Mouse (Mus musculus): ENCODE data around the gene Ebp.

The Ebp gene

GRCm38 (mm10) chrX:8192126-8192639, 1.1 kb downstream of the Ebp start:
- DNase-seq (ENCODE audit: low spot score in 2 of 2), result peak in 1 of 2 experiments; percentile 18

GRCm38 (mm10) chrX:8182871-8183540, 10.3 kb downstream of the Ebp start:
- DNase-seq (ENCODE audit: low spot score in 2 of 2), result no peak

- no peak for DNase-seq (ENCODE audit: low spot score in 2 of 2)
Measured at GRCm38 (mm10) chrX:8179646-8180045, 13.7 kb downstream of the Ebp start.

DNA sequence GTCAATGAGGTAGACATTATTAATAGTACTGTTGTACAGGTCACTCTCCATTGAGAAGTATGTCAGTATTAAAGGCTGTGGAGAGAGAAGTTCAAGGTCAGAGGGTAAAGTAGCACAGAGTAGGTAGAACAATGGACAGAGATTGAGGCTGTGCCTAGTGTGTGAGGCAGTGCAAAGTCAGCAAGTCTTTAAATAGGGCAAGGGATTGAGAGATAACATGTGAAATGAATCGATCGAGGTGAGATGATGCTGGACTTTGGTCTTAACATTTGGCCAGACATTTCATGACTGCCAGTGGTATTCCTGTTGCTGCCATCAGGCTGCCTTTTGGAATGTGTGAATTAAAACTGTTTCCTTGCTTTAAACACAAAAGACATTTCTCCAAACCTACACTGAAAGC, 14.4 kb downstream of the Ebp start:
- no peak for DNase-seq (ENCODE audit: low spot score in 2 of 2)

- DNase-seq (ENCODE audit: low spot score in 2 of 2), result peak; percentile 80
Measured at GRCm38 (mm10) chrX:8175504-8176385, 17.6 kb downstream of the Ebp start, which contains the start of gene Tbc1d25. Gene Tbc1d25 (minus strand): TSS chrX:8176181.

- no peak for DNase-seq (ENCODE audit: low spot score in 2 of 2)
Measured at GRCm38 (mm10) chrX:8175169-8175503, 18.2 kb downstream of the Ebp start.

- DNase-seq (ENCODE audit: low spot score in 2 of 2), result no peak
Measured at GRCm38 (mm10) chrX:8167716-8168647, 25.3 kb downstream of the Ebp start.

- DNase-seq (ENCODE audit: low spot score in 2 of 2), result no peak
Measured at GRCm38 (mm10) chrX:8164471-8164870, 28.8 kb downstream of the Ebp start.

GRCm38 (mm10) chrX:8163076-8163475, 30.2 kb downstream of the Ebp start:
- no peak for DNase-seq (ENCODE audit: low spot score in 2 of 2)

DNA sequence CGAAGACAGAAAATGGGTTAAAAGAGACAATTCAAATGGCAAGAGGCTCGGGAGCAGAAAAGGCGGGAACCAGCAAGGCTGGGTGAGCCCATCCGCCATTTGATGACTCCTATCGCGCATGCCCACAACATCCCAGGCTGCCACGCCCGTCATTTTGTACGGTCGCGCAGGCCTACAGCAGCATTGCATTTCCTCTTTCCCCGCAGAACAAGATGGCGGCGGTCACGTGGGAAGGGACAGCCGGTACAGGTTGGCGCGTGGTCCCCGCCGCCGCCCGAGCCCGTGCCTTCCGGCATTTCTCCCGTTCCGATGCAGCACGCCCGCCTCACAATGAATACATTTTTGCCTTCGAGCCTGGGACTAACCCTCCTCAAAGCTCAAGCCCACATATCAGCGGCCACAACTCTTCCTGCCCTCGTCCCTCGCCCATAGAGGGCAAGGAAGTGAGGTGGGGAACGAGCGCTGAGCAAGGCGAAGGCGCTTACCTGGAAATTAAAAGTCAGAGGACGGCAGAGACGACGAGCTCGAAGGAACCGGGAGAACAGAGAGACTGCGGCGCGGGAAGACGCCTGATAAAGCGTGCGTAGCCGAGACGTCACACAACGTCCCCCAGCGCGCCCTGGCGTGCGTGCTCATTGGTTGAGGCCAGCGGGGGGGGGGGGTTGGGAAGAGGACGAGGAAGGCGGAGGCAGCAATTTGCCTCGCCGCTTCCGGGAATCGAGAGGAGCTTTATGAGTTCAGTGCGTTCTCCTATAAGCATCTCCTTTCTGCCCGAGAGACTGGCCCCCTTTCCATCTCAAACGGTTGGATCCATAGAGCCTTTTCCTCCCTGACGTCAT, 47.9 kb downstream of the Ebp start, which contains the start of gene Rbm3:
Gene Rbm3 (minus strand): TSS at position 728 of the 839 bp plus-strand sequence.
- DNase-seq (ENCODE audit: low spot score in 2 of 2), result peak; percentile 76 to 87

DNA sequence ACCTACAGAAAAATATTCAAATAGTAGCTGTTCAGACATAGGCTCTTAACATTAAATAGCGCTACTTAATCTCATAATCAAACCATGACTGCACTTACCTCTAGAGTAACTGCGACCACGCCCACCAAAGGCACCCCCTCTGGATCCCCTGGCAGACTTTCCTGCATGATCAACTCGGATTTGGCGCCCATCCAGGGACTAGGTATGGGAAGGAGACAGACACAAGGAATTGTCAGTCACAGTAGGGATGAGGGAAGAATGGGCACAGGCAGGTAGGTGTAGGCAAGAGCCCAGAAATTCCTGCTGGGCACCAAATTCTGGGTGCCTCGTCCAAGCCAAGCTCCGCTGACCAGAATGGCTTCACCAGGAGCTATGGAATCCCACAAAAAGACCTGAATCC, 49.6 kb downstream of the Ebp start:
- DNase-seq (ENCODE audit: low spot score in 2 of 2), result no peak

GRCm38 (mm10) chrX:8142948-8143347, 50.4 kb downstream of the Ebp start:
- DNase-seq (ENCODE audit: low spot score in 2 of 2), result no peak

DNA sequence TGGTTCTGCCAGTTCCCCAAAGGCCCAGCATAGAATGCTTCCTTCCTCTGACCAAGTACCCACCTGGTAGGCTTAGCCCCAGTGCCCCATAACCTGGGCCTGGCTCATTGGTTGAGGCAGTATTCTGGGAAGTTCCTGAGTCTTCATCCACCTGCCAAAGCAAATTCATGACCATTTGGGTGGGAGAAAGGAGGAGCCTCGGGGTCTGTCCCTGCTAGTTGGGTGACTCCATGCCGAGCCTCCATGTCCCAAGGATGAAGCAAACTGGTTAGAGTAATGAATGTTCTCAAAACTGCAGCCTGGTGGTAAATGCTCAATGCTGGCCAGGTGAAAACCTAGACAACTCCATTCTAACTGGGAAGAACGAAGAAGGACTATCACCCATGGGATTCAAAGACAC, 52.3 kb downstream of the Ebp start:
- no peak for DNase-seq (ENCODE audit: low spot score in 2 of 2)

DNA sequence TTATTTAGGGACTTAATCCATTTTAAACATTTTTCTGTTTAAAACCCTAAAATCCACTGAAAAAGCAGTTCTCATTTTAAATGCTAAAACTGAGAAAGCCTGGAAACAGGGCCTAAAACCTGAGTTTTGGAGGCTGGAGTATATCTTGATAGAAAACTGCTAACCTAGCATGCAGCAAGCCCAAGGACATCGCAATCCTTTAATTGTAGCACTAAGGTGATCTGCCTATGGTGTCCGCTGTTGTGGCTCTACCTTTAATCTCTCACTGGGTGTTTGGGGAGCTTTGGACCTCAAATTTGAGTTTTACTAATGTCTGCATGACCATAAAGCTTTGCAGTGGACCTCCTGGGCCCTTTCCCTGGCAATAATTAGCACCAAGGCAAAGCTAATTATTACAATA, 52.9 kb downstream of the Ebp start:
- DNase-seq (ENCODE audit: low spot score in 2 of 2), result no peak

GRCm38 (mm10) chrX:8139480-8139879, 53.8 kb downstream of the Ebp start:
- no peak for DNase-seq (ENCODE audit: low spot score in 2 of 2)

DNA sequence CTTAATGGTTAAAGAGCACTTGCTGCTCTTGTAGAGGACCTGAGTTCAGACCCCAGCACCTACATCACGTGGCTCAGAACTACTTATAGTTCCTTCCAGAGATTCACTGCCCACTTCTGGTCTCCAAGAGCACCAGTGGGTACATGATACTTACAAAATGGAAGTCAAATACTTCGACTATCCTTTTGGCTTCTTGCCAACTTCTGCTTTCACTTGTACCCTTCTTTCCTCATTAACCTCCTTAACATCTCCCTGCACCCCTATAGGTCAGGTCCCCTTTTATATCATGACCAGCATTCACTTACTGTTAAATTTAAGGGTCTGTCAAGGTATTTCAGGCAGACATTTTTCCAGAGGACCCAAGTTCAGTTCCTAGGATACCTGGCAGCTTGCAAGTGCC, 57.4 kb downstream of the Ebp start:
- DNase-seq (ENCODE audit: low spot score in 2 of 2), result no peak

Data from urinary bladder, postnatal 4 days (tissue).